Comparison of ENCODE assay signal across 8 mouse cellular contexts in genomic region chr2:92608810-92609581, GRCm38 (mm10). TPM values are rescaled to one million over a fixed set of nuclear protein-coding genes. Genes with fewer than 3 reads are reported as not detected.
DNase-seq lines count a peak whose midpoint lies in the region; ATAC-seq and TF ChIP-seq lines count a peak whose summit lies in the region.

No protein-coding gene starts in this region.

- no peak for TF ChIP-seq POLR2A in bone marrow, adult 2 months (IDR thresholded peaks at IDR 0.05; ENCODE audit: borderline replicate concordance, control insufficient read depth, low read depth, low read length)

- 60% methylated on average over 4 of the region's 4 CpGs for WGBS in kidney, embryonic 16.5 days
- 40% methylated on average over 4 of the region's 4 CpGs for WGBS in bone marrow, adult 2 months
- 56% methylated on average over 4 of the region's 4 CpGs for WGBS in embryonic facial prominence, embryonic 11.5 days
- 56% methylated on average over 4 of the region's 4 CpGs for WGBS in limb, embryonic 11.5 days

- H3K27me3 ChIP-seq in kidney, embryonic 16.5 days (ENCODE audit: insufficient read depth, low read length), result no peaks in the 10 kb centered on the region
- no peaks in the 10 kb centered on the region for H3K27me3 ChIP-seq in embryonic facial prominence, embryonic 11.5 days (ENCODE audit: control insufficient read depth, insufficient read depth, low read length)
- no peaks in the 10 kb centered on the region for H3K27me3 ChIP-seq in limb, embryonic 11.5 days (ENCODE audit: control insufficient read depth, insufficient read depth, low read length)

- no peak for ATAC-seq in kidney, embryonic 16.5 days (ENCODE audit: low FRiP score, low TSS enrichment)
- ATAC-seq in embryonic facial prominence, embryonic 11.5 days (replicated peaks; ENCODE audit: insufficient number of reproducible peaks, low FRiP score, low TSS enrichment, low read depth), result no peak
- ATAC-seq in limb, embryonic 11.5 days (ENCODE audit: insufficient number of reproducible peaks, low FRiP score, low TSS enrichment, low read depth), result no peak

- no peaks in the 10 kb centered on the region for H3K36me3 ChIP-seq in kidney, embryonic 16.5 days (ENCODE audit: insufficient read depth, low read length)
- H3K36me3 ChIP-seq in embryonic facial prominence, embryonic 11.5 days (replicated peaks; ENCODE audit: control insufficient read depth, insufficient read depth, low read depth, low read length), result no peaks in the 10 kb centered on the region
- no peaks in the 10 kb centered on the region for H3K36me3 ChIP-seq in limb, embryonic 11.5 days (ENCODE audit: control insufficient read depth, insufficient read depth, low read length)

- peak; percentile 19 for DNase-seq in kidney, adult 11 months
- DNase-seq in embryonic facial prominence, embryonic 11.5 days (ENCODE audit: low spot score), result peak; percentile 84
- peak; percentile 63 for DNase-seq in hindlimb bud, embryonic 11.5 days (ENCODE audit: extremely low spot score, low read depth, low spot score)
- DNase-seq in limb, embryonic 11.5 days (ENCODE audit: low spot score), result peak; percentile 75
- peak; percentile 66 for DNase-seq in neural tube, embryonic 10.5 days (ENCODE audit: extremely low spot score, low spot score)
- no peak for DNase-seq in T-cell, adult 2 months (ENCODE audit: low spot score)

- no peak overlapping the region for H3K4me3 ChIP-seq in kidney, embryonic 16.5 days (ENCODE audit: low read length)
- H3K4me3 ChIP-seq in bone marrow, adult 2 months (replicated peaks; ENCODE audit: control insufficient read depth, low read depth, low read length), result no peak overlapping the region
- no peak overlapping the region for H3K4me3 ChIP-seq in embryonic facial prominence, embryonic 11.5 days (ENCODE audit: low read depth, low read length)
- no peak overlapping the region for H3K4me3 ChIP-seq in limb, embryonic 11.5 days (ENCODE audit: low read depth, low read length)

- H3K9me3 ChIP-seq in kidney, embryonic 16.5 days (ENCODE audit: low read length), result no peaks in the 10 kb centered on the region
- H3K9me3 ChIP-seq in embryonic facial prominence, embryonic 11.5 days (replicated peaks; ENCODE audit: control insufficient read depth, low read length), result no peaks in the 10 kb centered on the region
- no peaks in the 10 kb centered on the region for H3K9me3 ChIP-seq in limb, embryonic 11.5 days (ENCODE audit: control insufficient read depth, low read length)

- peak; percentile 29; the same call in 1 of the 2 replicates for TF ChIP-seq CTCF in bone marrow, adult 2 months (IDR thresholded peaks at IDR 0.05; ENCODE audit: control insufficient read depth, insufficient read depth, low read length)

- no peak overlapping the region for H3K4me2 ChIP-seq in kidney, embryonic 16.5 days (replicated peaks; ENCODE audit: low read depth, low read length)
- H3K4me2 ChIP-seq in embryonic facial prominence, embryonic 11.5 days (ENCODE audit: low read depth, low read length), result no peak overlapping the region
- no peak overlapping the region for H3K4me2 ChIP-seq in limb, embryonic 11.5 days (ENCODE audit: low read depth, severe bottlenecking)

- H3K27ac ChIP-seq in kidney, embryonic 16.5 days (ENCODE audit: low read length), result no peak overlapping the region
- no peak overlapping the region for H3K27ac ChIP-seq in bone marrow, adult 2 months (ENCODE audit: control insufficient read depth, insufficient read depth, low read depth, low read length, poor library complexity)
- H3K27ac ChIP-seq in embryonic facial prominence, embryonic 11.5 days (replicated peaks; ENCODE audit: low read depth, low read length), result no peak overlapping the region
- no peak overlapping the region for H3K27ac ChIP-seq in limb, embryonic 11.5 days (replicated peaks; ENCODE audit: low read depth, low read length)

- peaks cover 5% of the 10 kb centered on the region for H3K4me1 ChIP-seq in kidney, embryonic 16.5 days (ENCODE audit: insufficient read depth, low read length)
- no peaks in the 10 kb centered on the region for H3K4me1 ChIP-seq in bone marrow, adult 2 months (ENCODE audit: control insufficient read depth, insufficient read depth, low read length)
- H3K4me1 ChIP-seq in embryonic facial prominence, embryonic 11.5 days (ENCODE audit: control insufficient read depth, insufficient read depth, low read length), result no peaks in the 10 kb centered on the region
- no peaks in the 10 kb centered on the region for H3K4me1 ChIP-seq in limb, embryonic 11.5 days (ENCODE audit: control insufficient read depth, insufficient read depth, low read length)

- H3K9ac ChIP-seq in kidney, embryonic 16.5 days (replicated peaks; ENCODE audit: low read length), result no peak overlapping the region
- no peak overlapping the region for H3K9ac ChIP-seq in embryonic facial prominence, embryonic 11.5 days (replicated peaks; ENCODE audit: low read length)
- H3K9ac ChIP-seq in limb, embryonic 11.5 days (ENCODE audit: low read length), result no peak overlapping the region

RNA-seq across cellular contexts. Expression of gene Chst1, which starts 9.5 kb away (rescaled TPM):
- polyA plus RNA-seq in kidney, embryonic 16.5 days (2015; fragmentation: Nextera tagmentation; extraction: Ambion mirVana), result 8.9 and 9.9 TPM in 2 replicates
- not detected in 2 replicates for polyA plus RNA-seq in bone marrow, adult 2 months (2011; ENCODE audit: insufficient read depth, insufficient read length, low replicate concordance, missing spikeins)
- 2.4 and 3.4 TPM in 2 replicates for polyA plus RNA-seq in embryonic facial prominence, embryonic 11.5 days (2014; fragmentation: Nextera tagmentation; extraction: Ambion mirVana)
- 2.3 and 2.5 TPM in 2 replicates for polyA plus RNA-seq in limb, embryonic 11.5 days (2014; fragmentation: Nextera tagmentation; extraction: Ambion mirVana)
